Mouse (Mus musculus) midbrain, embryonic 15.5 days (tissue): ENCODE data around the gene Pde4b. TPM values are rescaled to one million over a fixed set of nuclear protein-coding genes. Genes with fewer than 3 reads are reported as not detected.

Source experiments
- ATAC-seq: fragments of 200-750 bp; cut with Nextera tagmentation; replicated peaks from 2 replicates; pipeline ENCODE4 v1.8.0; 2017; ENCODE audit warnings: moderate TSS enrichment
- H3K27ac ChIP-seq: fragments of 300-500 bp; sonication (generic); 2 replicates; pipeline ENCODE4 v1.5.1; 2015; ENCODE audit warnings: mild to moderate bottlenecking, inconsistent platforms
- H3K27me3 ChIP-seq: fragments of 300-500 bp; sonication (generic); replicated peaks from 2 replicates; pipeline ENCODE4 v1.6.1; 2015; ENCODE audit warnings: inconsistent platforms
- H3K36me3 ChIP-seq: fragments of 300-500 bp; sonication (generic); replicated peaks from 2 replicates; pipeline ENCODE4 v1.6.1; 2015; ENCODE audit warnings: inconsistent platforms
- H3K4me1 ChIP-seq: fragments of 300-500 bp; sonication (generic); 2 replicates; pipeline ENCODE4 v1.6.1; 2015; ENCODE audit warnings: inconsistent platforms
- H3K4me2 ChIP-seq: fragments of 300-500 bp; sonication (generic); 2 replicates; pipeline ENCODE4 v1.6.1; 2015; ENCODE audit warnings: inconsistent platforms, mild to moderate bottlenecking, moderate library complexity
- H3K4me3 ChIP-seq: fragments of 300-500 bp; sonication (generic); 2 replicates; pipeline ENCODE4 v1.5.1; 2015; ENCODE audit warnings: mild to moderate bottlenecking, inconsistent platforms
- H3K9ac ChIP-seq: fragments of 300-500 bp; sonication (generic); 2 replicates; pipeline ENCODE4 v1.6.1; 2015; ENCODE audit warnings: mild to moderate bottlenecking, inconsistent platforms
- H3K9me3 ChIP-seq: fragments of 300-500 bp; sonication (generic); 2 replicates; pipeline ENCODE4 v1.6.1; 2016; ENCODE audit warnings: inconsistent platforms
- WGBS: fragments of 180-500 bp; shearing (Covaris S2); methylation state at CpG from one replicate; pipeline ENCODE4 v1.1.7; 2015; ENCODE audit warnings: mixed read lengths; 5-methylcytosine and 5-hydroxymethylcytosine counted together
- polyA plus RNA-seq: library from polyadenylated mRNA; unstranded; fragments of >200 nt; fragmentation: Nextera tagmentation; extraction: Ambion mirVana; gene quantifications from 2 replicates; pipeline ENCODE4 v1.2.1, GENCODE M21; 2015

The Pde4b gene
- polyA plus RNA-seq, 1 experiment from 2014 or later, result 54.9 TPM

- Histone ChIP-seq H3K9ac (no peak overlapping the region), H3K4me2 (no peak overlapping the region), H3K27ac (no peak overlapping the region), H3K9me3 (no peaks in the 10 kb centered on the region), H3K4me3 (no peak overlapping the region), H3K27me3 (no peaks in the 10 kb centered on the region), H3K36me3 (no peaks in the 10 kb centered on the region), H3K4me1 (no peaks in the 10 kb centered on the region)
- 81% methylated on average over 2 of the region's 2 CpGs for WGBS
- ATAC-seq, result no peak
Observed at GRCm38 (mm10) chr4:102209773-102210172, 122.4 kb downstream of the Pde4b start.

- no peaks in the 10 kb centered on the region for H3K9me3 ChIP-seq
- no peak overlapping the region for H3K9ac ChIP-seq
- 0 out of 2 replicates have a peak, but pooled peaks have one; percentile 48 for ATAC-seq
- no peaks in the 10 kb centered on the region for H3K27me3 ChIP-seq
- H3K4me2 ChIP-seq, result no peak overlapping the region
- H3K36me3 ChIP-seq, result no peaks in the 10 kb centered on the region
- peaks cover 4% of the 10 kb centered on the region for H3K4me1 ChIP-seq
- no peak overlapping the region for H3K27ac ChIP-seq
- no peak overlapping the region for H3K4me3 ChIP-seq
Observed at GRCm38 (mm10) chr4:102226700-102227099, 139.4 kb downstream of the Pde4b start.

- no peaks in the 10 kb centered on the region for H3K36me3 ChIP-seq
- no peak overlapping the region for H3K27ac ChIP-seq
- H3K27me3 ChIP-seq, result no peaks in the 10 kb centered on the region
- ATAC-seq, result 0 out of 2 replicates have a peak, but pooled peaks have one; percentile 42
- H3K9me3 ChIP-seq, result no peaks in the 10 kb centered on the region
- WGBS, result 48% methylated on average over 7 of the region's 7 CpGs
- no peak overlapping the region for H3K4me2 ChIP-seq
- peaks cover 4% of the 10 kb centered on the region for H3K4me1 ChIP-seq
- no peak overlapping the region for H3K4me3 ChIP-seq
- H3K9ac ChIP-seq, result no peak overlapping the region
Observed at GRCm38 (mm10) chr4:102228953-102229586, 141.7 kb downstream of the Pde4b start.

- Histone ChIP-seq H3K9me3 (no peaks in the 10 kb centered on the region), H3K36me3 (no peaks in the 10 kb centered on the region), H3K4me2 (no peak overlapping the region), H3K9ac (no peak overlapping the region), H3K4me1 (peaks cover 4% of the 10 kb centered on the region), H3K4me3 (no peak overlapping the region), H3K27me3 (no peaks in the 10 kb centered on the region), H3K27ac (no peak overlapping the region)
- 79% methylated on average over 1 of the region's 1 CpGs for WGBS
- ATAC-seq, result no peak
Observed at GRCm38 (mm10) chr4:102230898-102231297, 143.6 kb downstream of the Pde4b start.

- no peak for ATAC-seq
- 88% methylated on average over 1 of the region's 1 CpGs for WGBS
- no peaks in the 10 kb centered on the region for H3K9me3 ChIP-seq
- no peak overlapping the region for H3K4me2 ChIP-seq
- no peaks in the 10 kb centered on the region for H3K27me3 ChIP-seq
- no peak overlapping the region for H3K9ac ChIP-seq
- H3K4me3 ChIP-seq, result no peak overlapping the region
- no peaks in the 10 kb centered on the region for H3K36me3 ChIP-seq
- H3K4me1 ChIP-seq, result peaks cover 4% of the 10 kb centered on the region
- no peak overlapping the region for H3K27ac ChIP-seq
Observed at GRCm38 (mm10) chr4:102233633-102234032, 146.3 kb downstream of the Pde4b start.

GRCm38 (mm10) chr4:102235151-102235550 lies 147.8 kb downstream of the Pde4b start:
- Histone ChIP-seq H3K4me2 (no peak overlapping the region), H3K4me1 (no peaks in the 10 kb centered on the region; the same call in 1 of the 2 replicates), H3K27me3 (no peaks in the 10 kb centered on the region), H3K27ac (no peak overlapping the region), H3K9me3 (no peaks in the 10 kb centered on the region), H3K9ac (no peak overlapping the region), H3K4me3 (no peak overlapping the region), H3K36me3 (no peaks in the 10 kb centered on the region)
- 45% methylated on average over 2 of the region's 2 CpGs for WGBS
- ATAC-seq, result no peak

- Histone ChIP-seq H3K9ac (no peak overlapping the region), H3K4me3 (no peak overlapping the region), H3K27ac (0 out of 2 replicates have a peak overlapping the region, but pooled peaks have one; percentile 34), H3K9me3 (no peaks in the 10 kb centered on the region), H3K27me3 (no peaks in the 10 kb centered on the region), H3K4me2 (no peak overlapping the region), H3K36me3 (no peaks in the 10 kb centered on the region), H3K4me1 (no peaks in the 10 kb centered on the region; the same call in 1 of the 2 replicates)
- ATAC-seq, result no peak
- WGBS, result 26% methylated on average over 2 of the region's 2 CpGs
Observed at GRCm38 (mm10) chr4:102239102-102239501, 151.8 kb downstream of the Pde4b start.

- WGBS, result 48% methylated on average over 12 of the region's 12 CpGs
- ATAC-seq, result peak; percentile 79
- peak overlapping the region; percentile 43; the same call in 1 of the 2 replicates for H3K27ac ChIP-seq
- no peak overlapping the region for H3K4me3 ChIP-seq
- H3K9ac ChIP-seq, result no peak overlapping the region
- H3K4me1 ChIP-seq, result no peaks in the 10 kb centered on the region; the same call in 1 of the 2 replicates
- H3K4me2 ChIP-seq, result no peak overlapping the region
- H3K9me3 ChIP-seq, result no peaks in the 10 kb centered on the region
- H3K36me3 ChIP-seq, result no peaks in the 10 kb centered on the region
- no peaks in the 10 kb centered on the region for H3K27me3 ChIP-seq
Observed at GRCm38 (mm10) chr4:102239657-102240390, 152.5 kb downstream of the Pde4b start.

GRCm38 (mm10) chr4:102240754-102241427 lies 153.5 kb downstream of the Pde4b start:
- Histone ChIP-seq H3K9me3 (no peaks in the 10 kb centered on the region), H3K4me1 (no peaks in the 10 kb centered on the region; the same call in 1 of the 2 replicates), H3K36me3 (no peaks in the 10 kb centered on the region), H3K27me3 (no peaks in the 10 kb centered on the region), H3K4me3 (no peak overlapping the region), H3K9ac (no peak overlapping the region), H3K27ac (no peak overlapping the region), H3K4me2 (no peak overlapping the region)
- ATAC-seq, result no peak
- WGBS, result 63% methylated on average over 8 of the region's 8 CpGs

GRCm38 (mm10) chr4:102253994-102254393 lies 166.7 kb downstream of the Pde4b start:
- ATAC-seq, result peak; percentile 35

GRCm38 (mm10) chr4:102254466-102255294 lies 167.3 kb downstream of the Pde4b start:
- Histone ChIP-seq H3K27me3 (no peaks in the 10 kb centered on the region), H3K4me2 (peak overlapping the region; percentile 75), H3K9me3 (no peaks in the 10 kb centered on the region), H3K27ac (peak overlapping the region; percentile 87), H3K36me3 (no peaks in the 10 kb centered on the region), H3K4me1 (peaks cover 17% of the 10 kb centered on the region), H3K4me3 (peak overlapping the region; percentile 49), H3K9ac (peak overlapping the region; percentile 55)
- peak; percentile 91 for ATAC-seq
- 1% methylated on average over 15 of the region's 15 CpGs for WGBS

More at GRCm38 (mm10) chr4:102253994-102254393, 166.7 kb downstream of the Pde4b start:
- Histone ChIP-seq H3K9me3 (no peaks in the 10 kb centered on the region), H3K4me2 (peak overlapping the region; percentile 75), H3K9ac (no peak overlapping the region), H3K27ac (peak overlapping the region; percentile 87), H3K4me3 (peak overlapping the region; percentile 49), H3K4me1 (peaks cover 17% of the 10 kb centered on the region), H3K36me3 (no peaks in the 10 kb centered on the region), H3K27me3 (no peaks in the 10 kb centered on the region)

- peak overlapping the region; percentile 49 for H3K4me3 ChIP-seq
- peak overlapping the region; percentile 87 for H3K27ac ChIP-seq
- peak overlapping the region; percentile 55 for H3K9ac ChIP-seq
- WGBS, result 9% methylated on average over 9 of the region's 9 CpGs
- H3K4me2 ChIP-seq, result peak overlapping the region; percentile 75
- ATAC-seq, result peak; percentile 56
- H3K27me3 ChIP-seq, result no peaks in the 10 kb centered on the region
- H3K36me3 ChIP-seq, result no peaks in the 10 kb centered on the region
- peaks cover 17% of the 10 kb centered on the region for H3K4me1 ChIP-seq
- H3K9me3 ChIP-seq, result no peaks in the 10 kb centered on the region
Observed at GRCm38 (mm10) chr4:102255295-102255670, 167.9 kb downstream of the Pde4b start.
